Mouse (Mus musculus): ENCODE results near the gene Erbb4. TPM values are rescaled to one million over a fixed set of nuclear protein-coding genes. Genes with fewer than 3 reads are reported as not detected.
"Not testable (repeated sequence)": the region's sequence is repeated elsewhere in the genome, so short reads cannot be mapped to it uniquely, and the experiment has no call there.

Gene Erbb4
- total RNA-seq, 2 experiments from 2014 or later, result 6.8 to 7.1 TPM

DNA sequence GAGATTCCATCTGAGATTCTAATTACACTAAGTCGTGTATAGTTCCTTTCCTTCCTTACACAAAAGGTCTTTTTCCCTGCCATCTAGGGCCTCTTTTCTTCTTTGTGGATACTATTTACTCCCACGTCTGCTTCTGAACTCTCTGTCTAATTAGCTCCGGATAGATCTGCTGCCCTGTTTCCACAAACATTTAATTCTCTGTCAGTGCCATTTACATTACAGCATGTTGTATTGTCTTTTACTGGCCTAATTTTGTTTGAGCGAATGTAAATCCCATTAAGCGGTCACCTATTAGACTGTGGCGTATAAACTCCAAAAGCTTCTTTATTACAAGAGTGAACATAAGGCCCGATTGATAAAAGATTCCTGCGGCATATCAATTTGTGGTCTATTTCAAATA, 232.9 kb downstream of the Erbb4 start:
- DNase-seq (ENCODE audit: low spot score in 2 of 2), result no peak

DNA sequence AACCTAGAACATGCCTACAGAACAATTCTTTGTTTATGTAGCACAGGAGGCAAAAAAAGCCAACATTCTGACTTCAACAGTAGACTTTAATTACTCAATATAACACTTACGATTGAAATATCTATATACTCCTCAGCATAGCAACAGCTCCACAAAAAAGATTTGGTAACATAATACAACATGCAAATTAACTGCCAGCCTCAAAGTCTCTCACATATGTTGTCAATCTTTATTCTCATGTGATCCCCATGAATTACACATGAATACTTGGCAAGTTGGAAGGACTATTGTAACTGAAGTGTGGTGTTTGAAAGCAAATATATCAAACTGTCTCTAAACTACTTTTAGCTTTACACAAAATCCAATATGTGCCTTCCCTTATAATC, 234.2 kb downstream of the Erbb4 start:
- DNase-seq (ENCODE audit: low spot score in 2 of 2), result no peak

DNA sequence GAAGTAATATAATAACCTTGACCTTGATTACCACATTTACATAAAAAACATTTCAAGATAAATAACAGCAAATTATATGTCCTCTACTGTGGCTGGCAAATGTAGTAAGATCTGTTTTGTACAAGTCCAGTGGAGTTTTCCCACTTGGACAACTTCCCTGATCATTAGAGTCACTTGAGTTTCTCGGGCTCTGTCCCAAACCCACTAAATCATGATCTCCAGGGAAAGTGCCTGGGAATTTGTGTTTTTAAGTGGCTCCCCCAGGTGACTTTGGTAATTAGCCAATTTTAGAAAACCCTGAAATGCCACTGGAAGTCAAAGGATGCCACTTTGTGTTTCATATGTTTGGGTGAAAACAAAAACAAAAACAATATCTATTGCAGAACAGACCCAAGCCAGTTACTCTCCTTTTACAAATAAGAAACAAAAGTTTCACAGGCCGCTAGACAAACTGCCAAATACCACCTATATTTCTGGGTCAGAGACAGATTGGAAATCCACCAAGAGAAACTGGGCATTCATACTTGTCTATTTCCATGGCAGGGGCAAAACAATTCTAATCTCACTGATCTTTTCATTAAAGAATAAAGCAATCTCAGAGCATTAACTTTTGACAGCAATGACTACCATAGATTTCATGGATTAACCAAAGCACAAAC, 234.8 kb downstream of the Erbb4 start:
- no peak for DNase-seq (ENCODE audit: low spot score in 2 of 2)

DNA sequence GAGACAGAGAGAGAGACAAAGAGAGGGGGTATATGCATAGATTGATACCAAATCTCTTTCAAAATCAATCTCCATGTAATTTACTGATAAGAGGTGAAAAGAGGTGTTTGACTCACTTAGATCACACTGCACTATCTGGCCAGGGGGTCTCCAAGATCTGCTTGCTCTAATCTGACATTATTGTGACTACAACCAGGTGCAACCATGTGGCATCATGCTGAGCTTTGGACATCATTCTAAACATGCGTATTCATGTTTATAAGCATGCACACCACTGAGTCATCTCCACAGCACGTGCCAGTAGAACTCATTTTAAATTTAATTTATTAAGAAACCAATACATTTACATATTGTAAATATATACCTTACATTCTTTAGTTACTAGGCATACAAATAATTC, 247.5 kb downstream of the Erbb4 start:
- DNase-seq (ENCODE audit: low spot score in 2 of 2), result no peak

DNA sequence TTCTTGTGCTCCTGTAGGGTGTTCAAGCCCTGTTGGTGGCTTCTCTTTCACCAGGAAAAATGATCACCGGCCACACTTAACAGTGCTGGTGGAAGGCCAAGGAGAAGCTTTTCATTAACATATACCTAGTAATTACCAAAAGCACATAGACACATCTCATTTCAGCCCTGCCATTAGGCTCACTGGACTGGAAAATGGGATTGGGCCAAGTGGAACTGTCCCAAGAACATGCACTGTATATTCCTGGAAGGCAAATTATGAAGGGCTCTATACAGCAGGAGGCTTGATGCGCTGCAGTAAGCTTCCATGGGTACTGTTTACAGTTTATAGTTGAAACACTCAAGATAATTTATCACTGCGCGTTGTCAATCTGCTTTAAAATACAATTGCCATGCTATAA, 248.4 kb downstream of the Erbb4 start:
- DNase-seq (ENCODE audit: low spot score in 2 of 2), result no peak

DNA sequence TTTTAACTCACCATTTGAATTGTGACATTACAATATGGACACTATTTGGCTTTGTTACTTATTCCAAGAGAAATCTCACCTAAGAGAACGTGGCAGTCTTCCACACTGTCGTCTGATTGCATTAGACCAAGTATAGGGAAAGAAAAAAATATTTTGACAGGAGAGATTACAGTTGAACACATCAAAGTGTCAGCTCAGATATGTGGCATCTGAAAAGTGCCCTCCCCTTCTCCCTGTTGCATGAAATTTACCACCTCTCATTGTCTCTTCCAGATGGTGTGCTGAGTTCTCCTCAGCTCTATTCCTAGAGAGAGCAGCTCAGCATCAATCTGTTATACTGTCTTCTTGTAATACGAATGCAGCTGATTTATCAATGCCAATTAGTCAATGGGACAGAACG, 268.5 kb downstream of the Erbb4 start:
- no peak for DNase-seq (ENCODE audit: low spot score in 2 of 2)

DNA sequence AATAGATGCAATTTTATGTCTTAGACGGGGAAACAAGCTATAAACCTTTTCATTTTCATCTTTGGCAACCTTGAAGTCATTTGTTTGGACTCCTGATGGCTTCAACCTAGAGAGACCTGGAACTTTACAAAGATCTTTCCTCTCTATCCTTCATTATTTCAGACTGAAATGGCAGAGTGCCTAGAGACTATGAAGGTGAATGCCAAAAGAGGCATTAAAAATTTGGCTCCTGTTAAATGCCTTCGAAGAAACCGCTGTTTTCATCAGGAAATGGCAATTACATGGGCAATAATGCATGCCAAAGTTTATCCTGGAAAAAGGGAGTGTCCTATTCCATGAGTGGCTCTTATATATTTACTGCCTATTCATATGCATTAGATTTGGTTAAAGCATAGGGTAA, 273.2 kb downstream of the Erbb4 start:
- no peak for DNase-seq (ENCODE audit: low spot score in 2 of 2)

DNA sequence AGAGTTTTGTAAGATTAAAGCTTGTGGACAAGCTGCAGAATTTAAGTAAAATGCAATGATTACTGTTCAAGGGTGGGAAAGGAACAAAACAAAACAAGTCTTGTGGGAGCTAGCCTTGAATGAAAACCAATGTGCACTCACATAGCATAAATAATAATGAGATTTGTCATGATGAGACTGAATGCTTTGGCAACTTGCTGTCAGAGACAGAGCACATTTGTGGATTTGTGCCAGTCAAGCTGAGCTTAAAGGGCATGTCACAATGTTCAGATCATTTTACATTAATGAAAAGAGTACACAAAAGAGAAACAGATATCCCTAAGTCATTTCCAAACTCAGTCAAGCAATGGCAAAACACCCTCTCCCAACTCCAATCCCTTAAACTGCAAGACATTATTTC, 275.8 kb downstream of the Erbb4 start:
- DNase-seq (ENCODE audit: low spot score in 2 of 2), result no peak

DNA sequence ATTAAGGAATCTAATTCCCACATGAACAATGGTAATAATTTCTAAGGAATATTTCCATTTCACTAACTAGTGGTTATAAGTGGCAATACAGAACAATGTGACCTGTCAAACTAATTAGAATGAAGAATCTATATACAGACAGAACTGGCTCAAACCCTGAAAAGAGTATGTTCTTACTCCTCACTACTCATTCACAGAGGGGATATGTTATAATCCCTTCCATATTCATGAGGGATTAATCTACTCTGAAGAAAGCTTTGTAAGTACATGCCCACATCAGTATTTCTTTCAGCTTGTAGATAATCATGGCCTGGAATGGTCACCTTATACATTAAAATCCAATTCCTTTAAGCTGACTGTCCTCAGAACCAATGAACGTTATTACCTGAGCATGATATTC, 276.3 kb downstream of the Erbb4 start:
- no peak for DNase-seq (ENCODE audit: low spot score in 2 of 2)

DNA sequence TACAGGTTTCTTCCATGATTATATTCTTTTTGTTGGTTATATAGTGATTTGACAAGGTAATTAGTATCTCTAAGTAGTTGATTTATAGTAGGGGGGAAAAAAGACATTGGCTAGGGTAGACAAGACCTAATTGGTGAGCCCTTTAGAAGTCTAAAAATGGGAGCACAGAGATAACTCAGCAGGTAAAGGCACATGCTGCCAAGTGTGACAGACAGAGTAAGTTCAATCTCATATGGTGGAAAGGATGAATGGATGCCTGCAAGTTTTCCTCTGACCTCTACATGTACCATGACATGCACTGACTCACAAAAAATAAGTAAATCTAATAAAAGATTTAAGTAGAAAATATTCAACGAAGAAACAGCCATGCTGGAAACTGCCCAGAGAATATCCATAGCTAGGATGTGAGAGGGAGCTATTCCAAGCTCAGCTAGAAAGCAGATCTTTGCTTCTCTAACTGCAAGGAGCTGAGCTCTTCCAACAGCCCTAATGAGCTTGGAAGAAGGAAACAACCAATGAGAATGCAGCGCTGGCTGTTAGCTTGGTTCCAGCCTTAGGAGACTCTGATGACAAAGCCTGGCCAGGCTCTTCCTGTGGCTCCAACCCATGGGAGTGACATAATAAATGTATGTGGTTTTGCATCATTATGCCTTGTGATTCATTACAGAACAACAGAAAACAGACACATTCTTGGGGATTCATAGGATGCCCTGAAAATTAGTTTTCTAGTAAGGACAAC, 277.2 kb downstream of the Erbb4 start:
- no peak for DNase-seq (ENCODE audit: low spot score in 2 of 2)

DNA sequence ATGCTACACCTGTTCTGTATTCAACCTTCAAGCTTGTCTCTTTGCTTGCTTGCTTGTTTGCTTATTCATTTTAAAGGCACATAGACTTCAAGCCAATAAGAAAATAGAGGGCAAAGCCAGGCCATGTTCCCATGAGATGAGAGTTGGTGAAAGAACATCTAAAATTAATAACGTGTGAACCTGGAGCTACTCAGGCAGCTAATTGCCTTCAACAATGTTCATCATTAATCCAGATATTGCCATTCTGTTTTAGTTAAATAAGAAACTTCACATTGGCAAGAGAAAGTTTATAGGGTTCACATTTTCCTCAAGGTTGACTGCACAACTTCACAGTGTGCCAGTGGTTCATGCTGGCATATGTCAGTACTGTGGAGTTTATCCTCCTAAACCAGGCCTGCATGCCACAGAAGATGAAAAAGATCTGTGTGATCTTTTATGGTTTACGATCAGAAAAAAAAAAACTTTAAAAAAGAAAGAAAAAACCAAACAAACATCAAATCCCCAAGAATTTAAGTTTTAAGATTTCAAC, 284.7 kb downstream of the Erbb4 start:
- DNase-seq (ENCODE audit: low spot score in 2 of 2), result no peak

DNA sequence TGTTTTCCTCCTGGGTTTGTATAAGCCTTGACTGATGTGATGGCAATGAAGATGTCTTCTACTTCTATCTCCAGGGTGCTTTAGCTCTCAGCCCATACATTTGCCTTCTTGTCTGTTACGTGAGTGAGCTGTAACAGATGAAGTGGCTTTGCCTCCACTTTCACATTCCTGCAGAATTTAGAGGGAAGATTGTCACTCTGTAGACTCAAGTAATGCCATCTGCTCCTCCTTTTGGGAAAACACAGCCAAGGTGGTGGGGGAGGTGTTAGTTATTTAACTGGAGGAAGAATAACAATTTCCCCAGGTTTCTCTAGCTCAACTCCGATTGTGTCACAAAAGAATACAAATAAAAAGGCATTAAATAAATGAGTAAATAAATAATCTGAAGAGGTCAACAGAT, 301.1 kb downstream of the Erbb4 start:
- DNase-seq (ENCODE audit: low spot score in 2 of 2), result no peak

DNA sequence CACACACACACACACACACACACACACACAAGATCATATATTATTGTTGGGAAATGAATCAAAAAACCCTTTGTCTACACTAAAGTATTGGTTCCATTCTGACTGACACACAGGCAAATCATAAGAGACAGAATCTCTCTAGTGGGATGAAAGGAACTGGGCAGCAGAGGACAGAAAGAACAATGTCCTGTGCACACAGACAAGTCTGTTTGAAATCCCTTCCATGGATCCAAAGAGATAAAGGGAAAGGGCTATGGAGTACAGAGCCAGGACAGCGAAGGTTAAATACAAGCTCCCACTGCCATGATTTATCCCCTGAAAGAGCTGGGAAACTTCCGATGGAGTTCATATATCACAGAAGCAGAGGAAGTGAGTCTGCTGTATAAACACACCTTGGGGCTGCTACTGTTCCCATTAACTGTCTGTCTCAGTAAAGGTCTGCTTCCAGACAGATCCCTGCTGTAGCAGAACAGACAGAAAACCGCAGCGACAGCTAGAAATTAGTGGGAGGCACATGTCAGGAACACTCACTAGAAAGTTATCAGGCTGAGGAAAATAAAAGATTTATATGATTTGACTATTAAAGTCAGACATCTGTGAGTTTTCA, 320.3 kb downstream of the Erbb4 start:
- DNase-seq (ENCODE audit: low spot score in 2 of 2), result no peak

DNA sequence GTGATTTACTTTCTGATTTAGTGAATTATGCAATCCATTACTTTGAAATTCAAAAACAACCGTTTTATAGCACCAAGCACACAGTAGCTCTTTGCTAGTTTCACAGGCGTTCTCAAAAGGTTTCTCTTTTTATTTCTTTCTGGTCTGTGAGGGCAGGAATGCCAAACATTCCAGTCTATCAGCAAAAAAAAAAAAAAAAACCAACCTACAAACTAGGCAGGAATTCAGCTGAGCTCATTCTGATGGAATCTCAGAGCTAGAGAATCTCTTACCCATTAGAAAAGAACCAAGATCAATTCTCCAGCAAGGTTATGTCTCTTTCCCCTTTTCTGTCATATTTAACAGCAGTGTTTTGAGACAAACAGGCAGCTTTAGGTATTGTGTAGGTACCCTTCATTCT, 327.2 kb downstream of the Erbb4 start:
- DNase-seq (ENCODE audit: low spot score in 2 of 2), result no peak

DNA sequence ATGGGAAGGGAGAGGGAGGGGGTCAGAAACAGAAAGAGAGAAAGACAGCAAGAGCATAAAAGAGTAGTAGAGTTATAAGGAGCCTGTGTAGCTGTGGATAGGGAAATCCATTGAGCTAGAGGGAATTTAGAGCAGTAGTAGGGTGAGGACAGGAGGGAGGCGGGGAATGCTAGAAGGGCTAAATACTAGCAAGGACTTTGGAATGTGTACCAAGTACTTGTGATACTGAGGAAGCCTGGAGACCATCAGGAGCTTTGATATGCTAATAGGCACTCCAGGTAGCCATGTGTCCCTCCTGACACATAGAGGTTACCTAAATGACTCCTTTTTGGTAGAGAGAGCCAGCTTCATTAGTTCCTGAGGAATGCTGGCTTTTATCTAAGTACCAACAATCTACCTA, 327.8 kb downstream of the Erbb4 start:
- DNase-seq (ENCODE audit: low spot score in 2 of 2), result no peak

DNA sequence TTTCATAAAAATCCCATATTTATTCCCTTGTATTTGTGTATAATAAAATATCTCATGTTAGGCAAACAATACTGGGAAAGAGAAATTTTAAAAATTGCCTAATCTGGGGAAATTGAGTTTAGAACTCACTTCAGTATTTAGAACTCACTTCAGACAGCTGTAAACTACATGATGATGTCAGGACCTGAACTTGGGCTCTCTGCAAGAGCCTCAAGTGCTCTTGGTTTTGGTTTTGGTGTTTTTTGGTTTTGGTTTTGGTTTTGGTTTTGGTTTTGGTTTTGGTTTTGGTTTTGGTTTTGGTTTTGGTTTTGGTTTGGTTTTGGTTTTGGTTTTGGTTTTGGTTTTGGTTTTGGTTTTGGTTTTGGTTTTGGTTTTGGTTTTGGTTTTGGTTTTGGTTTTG, 341.8 kb downstream of the Erbb4 start:
- DNase-seq (ENCODE audit: low spot score in 2 of 2), result not testable (repeated sequence)

DNA sequence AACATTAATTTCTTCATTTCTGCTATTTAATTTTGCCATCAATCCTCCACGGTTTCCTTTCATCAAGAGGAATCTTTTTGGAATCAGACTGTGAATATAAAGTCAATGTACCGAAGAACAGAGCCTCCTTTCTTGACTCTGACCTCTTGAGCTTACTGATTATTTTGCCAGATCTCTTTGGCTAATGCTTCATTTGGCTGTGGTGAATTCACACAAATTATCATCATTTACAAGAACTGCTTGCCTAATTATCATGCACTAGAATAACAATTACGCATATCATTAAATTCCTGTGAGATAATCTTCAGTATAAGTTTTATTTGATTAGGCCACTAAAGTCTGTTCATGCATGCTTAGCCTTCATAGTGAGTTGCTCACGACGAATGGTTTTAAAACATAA, 345.4 kb downstream of the Erbb4 start:
- DNase-seq (ENCODE audit: low spot score in 2 of 2), result no peak

DNA sequence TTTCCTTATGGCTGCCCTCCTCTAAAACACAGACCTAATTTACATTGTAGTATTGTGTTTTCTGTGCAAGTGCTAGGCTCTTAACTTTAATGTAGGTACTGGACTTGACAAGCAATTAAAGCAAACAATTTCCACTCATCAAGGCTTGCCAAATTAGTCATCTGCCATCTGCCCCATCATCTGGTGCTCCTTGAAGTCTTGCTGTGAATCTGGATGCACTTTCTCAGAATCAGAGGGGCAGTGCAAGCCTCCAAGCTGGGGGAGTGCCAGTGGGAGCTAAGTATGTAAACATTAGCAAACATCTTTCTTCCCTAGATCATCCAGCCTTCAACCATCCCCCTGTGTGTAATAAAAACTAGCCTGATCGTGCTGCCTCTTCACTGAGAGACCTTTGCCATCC, 358.9 kb downstream of the Erbb4 start:
- no peak for DNase-seq (ENCODE audit: low spot score in 2 of 2)

DNA sequence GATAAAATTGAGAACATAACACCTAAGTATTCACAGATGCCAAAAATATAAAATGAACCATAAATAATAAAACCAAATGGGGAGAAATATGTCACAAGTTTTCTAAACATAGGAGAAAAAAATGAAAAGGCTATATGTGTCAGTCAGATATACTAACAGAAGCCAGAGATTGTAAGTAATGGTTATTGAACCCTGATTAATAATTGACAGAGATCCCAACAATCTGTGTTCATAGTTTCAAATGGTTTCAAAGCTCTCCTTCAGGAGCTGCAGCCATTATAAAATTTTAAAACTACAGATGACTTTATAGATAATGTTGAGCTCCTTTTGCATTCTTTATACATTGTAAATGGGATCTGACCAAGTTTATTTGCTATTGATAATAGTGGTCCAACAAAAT, 426.4 kb downstream of the Erbb4 start:
- DNase-seq (ENCODE audit: low spot score in 2 of 2), result no peak

DNA sequence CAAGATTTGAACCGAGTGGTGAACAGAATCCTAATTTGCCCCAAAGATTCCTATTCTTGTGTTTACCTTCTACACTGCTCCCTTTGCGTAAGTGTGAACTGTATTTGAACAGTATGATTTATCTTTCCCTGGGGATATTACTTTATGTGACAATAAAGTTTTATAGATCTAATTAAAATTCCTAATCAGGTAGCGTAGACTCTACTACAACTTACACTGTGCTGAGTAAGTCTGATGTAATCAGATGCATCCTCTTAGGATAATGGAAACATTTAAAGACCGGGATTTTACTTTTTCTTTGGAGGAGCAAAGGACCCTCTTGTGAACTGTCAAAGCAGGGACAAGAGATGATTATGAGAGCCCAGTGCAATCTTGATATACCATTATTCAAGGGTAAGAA, 433.2 kb downstream of the Erbb4 start:
- DNase-seq (ENCODE audit: low spot score in 2 of 2), result no peak

DNA sequence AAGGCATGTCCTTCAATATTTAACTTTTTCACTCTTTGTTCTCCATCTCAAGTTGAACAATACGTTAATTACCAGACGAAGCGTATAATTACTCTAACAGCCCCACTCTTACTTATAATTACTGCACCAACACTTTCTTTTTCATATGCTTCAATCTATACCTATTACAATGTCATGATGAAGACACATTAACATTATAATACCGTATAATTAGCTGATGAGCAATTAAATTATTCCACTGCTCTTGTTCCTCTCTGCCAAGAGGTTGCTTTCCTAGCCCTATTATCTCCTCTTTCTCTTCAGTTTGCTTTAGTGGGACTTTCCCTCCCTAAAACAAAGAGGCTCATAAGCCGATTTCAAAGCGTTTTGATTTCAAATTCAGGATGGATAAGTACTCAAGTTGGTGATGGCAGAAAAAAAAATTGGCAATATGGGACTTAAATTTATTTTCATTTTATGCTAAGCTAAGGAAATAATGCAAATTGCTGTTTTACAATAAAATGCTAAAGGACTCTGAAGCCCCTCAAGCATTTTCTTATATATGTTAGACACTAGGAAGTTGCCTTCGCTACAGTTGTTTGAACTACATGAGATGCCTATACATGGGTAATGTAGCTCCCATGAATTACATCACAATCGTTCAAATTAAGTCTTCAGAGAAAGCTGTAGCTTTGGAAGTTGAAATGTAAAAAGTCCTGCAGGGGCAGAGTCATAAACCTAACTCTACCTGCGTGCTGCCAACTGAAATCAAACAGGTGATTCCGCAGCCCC, 440.8 kb downstream of the Erbb4 start:
- no peak for DNase-seq (ENCODE audit: low spot score in 2 of 2)

DNA sequence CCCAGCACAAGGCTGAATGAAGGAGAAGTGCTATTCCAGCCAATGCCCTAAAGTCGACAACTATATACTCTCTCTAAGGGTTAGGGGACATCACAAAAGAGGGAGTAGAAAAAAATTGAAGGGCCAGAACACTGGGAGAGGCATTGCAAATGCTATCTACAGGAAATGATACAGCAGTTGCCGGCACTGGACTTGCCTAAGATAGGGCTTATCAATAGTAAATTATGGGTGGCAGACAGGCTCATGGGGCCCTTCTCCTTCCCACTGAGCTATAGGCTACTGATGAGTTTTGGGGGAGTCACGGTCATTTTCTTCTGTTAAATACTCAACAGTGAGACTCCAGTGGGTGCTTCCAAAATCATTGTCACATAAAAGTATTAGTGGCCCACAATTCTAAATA, 517.4 kb downstream of the Erbb4 start:
- DNase-seq (ENCODE audit: low spot score in 2 of 2), result no peak
